2 mouse cellular contexts compared by ENCODE assay signal in genomic region chr6:58540263-58540662, GRCm38 (mm10). TPM values are rescaled to one million over a fixed set of nuclear protein-coding genes. Genes with fewer than 3 reads are reported as not detected.
DNase-seq lines count a peak whose midpoint lies in the region; TF ChIP-seq lines count a peak whose summit lies in the region.
"Not testable (repeated sequence)": the region's sequence is repeated elsewhere in the genome, so short reads cannot be mapped to it uniquely, and the experiment has no call there.

No protein-coding gene starts in this region.

- H3ac ChIP-seq in C2C12 (ENCODE audit: control insufficient read depth, insufficient read length, low read depth), result not testable (repeated sequence)

- H3K27me3 ChIP-seq in C2C12 (ENCODE audit: control insufficient read depth, insufficient read depth, insufficient read length), result not testable (repeated sequence)

- not testable (repeated sequence) for H3K79me3 ChIP-seq in C2C12 (ENCODE audit: low read depth)

- H3K79me2 ChIP-seq in C2C12 (ENCODE audit: control insufficient read depth, insufficient read depth), result not testable (repeated sequence)

- H3K36me3 ChIP-seq in C2C12 (ENCODE audit: control insufficient read depth, insufficient read depth), result not testable (repeated sequence)

- TF ChIP-seq CTCF in C2C12 (IDR thresholded peaks at IDR 0.05; ENCODE audit: control insufficient read depth, insufficient read depth, insufficient read length), result not testable (repeated sequence)

- peak; percentile 82 for DNase-seq in 416B (ENCODE audit: low read depth)

- H3K4me3 ChIP-seq in C2C12 (ENCODE audit: insufficient read depth, poor library complexity, severe bottlenecking), result not testable (repeated sequence)

TF ChIP-seq in C2C12, 6 proteins besides CTCF, POLR2A, EP300 and RAD21:
- TF ChIP-seq CEBPB (IDR thresholded peaks at IDR 0.05; ENCODE audit: low read depth), result peak; percentile 58

RNA-seq across cellular contexts. Expression of gene Abcg2, which starts 44.1 kb away (rescaled TPM):
- polyA plus RNA-seq in C2C12 (2012; fragmentation: generic; extraction: Trizol), result 23.4 TPM
